Mouse (Mus musculus) spleen, adult 10 weeks (tissue): Measurements from ENCODE around the gene Sgk1. TPM values are rescaled to one million over a fixed set of nuclear protein-coding genes. Genes with fewer than 3 reads are reported as not detected.

Experiments
- polyA plus RNA-seq: library from polyadenylated mRNA; stranded (reverse); fragments of 350-450 nt; fragmentation: Illumina TruSeq; extraction: RNeasy Lipid Tissue Mini Kit (QIAGEN cat#74804); gene quantifications from one replicate; pipeline ENCODE4 v1.2.3, GENCODE M21; 2015; ENCODE audit warnings: low replicate concordance; ENCODE audit not compliant: insufficient read depth

Sgk1 gene
- polyA plus RNA-seq: 66.6 TPM

GRCm38 (mm10) chr10:21882184-21883081, at the start of gene Sgk1:
Gene Sgk1 (plus strand): TSS chr10:21882184.

Other genes with a start within 250 kb of the Sgk1 start
- gene 4930444G20Rik, start 185.9 kb downstream of the Sgk1 start, polyA plus RNA-seq: not detected